Mouse (Mus musculus): Measurements from ENCODE around the gene Slc25a22. TPM values are rescaled to one million over a fixed set of nuclear protein-coding genes. Genes with fewer than 3 reads are reported as not detected.
A peak's percentile ranks its signal among the peaks of the same experiment; 100 is the strongest.

The Slc25a22 gene
- polyA plus RNA-seq, 1 experiment: 66.0 TPM

DNA sequence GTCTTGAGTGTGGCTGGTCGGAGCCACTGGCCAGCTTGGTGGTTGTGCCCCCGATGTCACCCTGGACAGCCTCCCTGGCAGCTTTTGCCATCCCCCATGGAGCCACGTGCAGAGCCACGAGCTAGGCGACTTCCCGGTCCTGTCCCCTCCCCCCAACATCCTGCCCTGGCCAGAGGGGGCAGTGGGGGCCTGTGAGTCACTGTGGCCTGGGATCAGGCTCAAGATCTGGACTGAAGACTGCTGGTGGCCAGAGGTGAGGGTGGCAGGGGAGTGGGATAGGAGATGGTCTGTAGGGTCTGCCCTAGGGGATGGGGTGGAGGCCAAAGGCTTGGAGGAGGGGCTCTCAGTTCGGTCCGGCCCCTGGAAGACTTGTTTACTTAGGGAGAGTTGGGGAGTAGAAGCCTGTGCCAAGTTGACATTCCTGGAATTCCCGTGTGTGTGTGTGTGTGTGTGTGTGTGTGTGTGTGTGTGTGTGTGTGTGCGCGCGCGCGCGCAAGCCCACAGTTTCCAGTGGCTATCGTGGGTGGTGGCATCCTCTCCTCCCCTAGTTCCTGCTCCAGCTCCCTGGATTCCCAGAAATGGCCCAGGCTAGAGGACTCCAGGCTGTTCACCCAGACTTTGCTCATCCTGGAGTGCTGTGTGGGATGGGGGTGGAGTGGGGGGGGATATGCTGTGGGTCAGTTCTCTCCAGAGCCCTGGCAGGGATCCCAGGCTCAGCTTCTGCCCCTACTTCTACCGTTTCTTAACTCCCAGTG lies 38.7 kb upstream of the Slc25a22 start:
- TF ChIP-seq GATA1 (IDR thresholded peaks at IDR 0.05; ENCODE audit: low read length): no peak

DNA sequence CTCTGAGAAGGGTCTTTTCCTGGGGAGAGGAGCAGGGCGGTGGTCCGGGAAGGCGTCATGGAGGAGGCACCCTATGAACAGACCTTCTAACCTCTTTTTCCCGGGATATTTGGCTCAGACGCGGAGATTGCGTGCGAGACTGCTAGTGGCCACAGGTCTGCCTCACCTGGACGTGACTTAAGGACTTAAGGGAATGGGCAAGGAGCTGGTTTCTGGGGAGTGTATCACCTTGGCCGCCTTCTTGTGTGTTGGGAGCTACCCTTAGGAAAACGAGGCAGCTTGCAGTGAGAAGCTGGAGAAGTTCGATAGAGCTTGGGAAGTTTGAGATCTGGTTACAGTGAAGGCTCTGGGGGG lies 38.1 kb upstream of the Slc25a22 start:
- no peak for TF ChIP-seq GATA1 (IDR thresholded peaks at IDR 0.05; ENCODE audit: low read length)

DNA sequence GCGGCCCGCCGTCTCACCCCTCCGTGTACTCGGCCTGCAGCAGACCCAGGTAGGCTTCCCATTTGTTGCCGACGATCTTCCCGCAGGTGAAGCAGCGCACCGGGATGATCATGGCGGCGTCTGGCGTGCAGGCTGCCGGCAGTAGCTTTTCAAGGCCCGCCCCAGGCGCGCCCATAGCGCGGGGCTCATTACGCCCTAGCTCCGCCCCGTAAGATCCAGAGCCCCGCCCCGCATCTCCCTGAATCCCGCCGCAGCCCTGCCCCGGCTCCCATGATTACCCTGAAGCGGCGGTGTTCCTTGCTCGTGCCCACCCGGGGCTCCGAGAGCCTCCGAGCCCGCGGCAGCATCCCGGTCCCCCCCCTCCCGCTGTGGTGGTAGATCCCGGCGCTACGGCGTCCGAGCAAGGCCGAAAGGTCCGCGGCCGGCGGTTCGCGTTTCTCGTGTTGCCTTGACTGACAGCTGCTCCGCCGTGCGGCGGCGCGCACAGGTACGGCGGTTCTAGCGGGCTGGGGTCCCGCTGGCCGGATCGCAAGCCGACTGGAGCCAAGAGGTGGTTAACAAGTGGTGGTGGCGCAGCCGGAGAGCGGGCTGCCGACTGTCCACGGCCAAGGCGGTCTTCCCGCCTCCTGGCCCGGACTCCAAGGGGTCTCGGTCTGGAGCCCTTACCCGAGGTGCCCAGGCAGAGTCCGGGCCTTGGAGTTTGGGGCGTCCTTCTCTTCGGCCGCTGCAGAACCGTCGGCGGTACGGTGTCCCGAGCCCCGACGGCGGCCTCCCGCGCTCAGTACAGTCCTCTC lies 37.5 kb upstream of the Slc25a22 start, which contains the start of the genes Polr2l and Tspan4:
TSS of gene Polr2l (minus strand) at position 122 of the 794 bp plus-strand sequence.
TSS of gene Tspan4 (plus strand) at position 230 of the 794 bp plus-strand sequence.
- TF ChIP-seq GATA1 (IDR thresholded peaks at IDR 0.05; ENCODE audit: low read length): no peak

GRCm38 (mm10) chr7:141474160-141474559 lies 36.5 kb upstream of the Slc25a22 start:
- TF ChIP-seq GATA1 (IDR thresholded peaks at IDR 0.05; ENCODE audit: low read length): no peak

DNA sequence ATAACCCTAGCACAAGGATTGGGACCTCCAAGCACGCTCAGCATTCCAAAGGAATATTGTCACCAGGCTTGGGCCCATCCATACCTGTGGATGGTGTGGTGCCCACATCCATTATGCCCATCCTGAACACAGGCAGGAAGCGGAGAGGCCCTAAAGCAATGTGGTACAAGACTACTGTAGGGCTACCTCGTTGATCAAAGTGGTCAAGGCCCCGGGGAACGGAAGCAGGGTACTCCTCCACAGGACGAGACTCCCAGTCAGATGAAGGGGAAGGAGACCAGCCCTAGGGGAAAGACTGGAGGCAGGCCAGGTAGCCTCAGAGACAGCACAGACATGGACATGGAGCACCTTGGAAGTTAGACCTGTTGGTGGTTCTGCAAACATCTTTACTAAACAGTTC lies 35.1 kb upstream of the Slc25a22 start:
- no peak for TF ChIP-seq GATA1 (IDR thresholded peaks at IDR 0.05; ENCODE audit: low read length)

DNA sequence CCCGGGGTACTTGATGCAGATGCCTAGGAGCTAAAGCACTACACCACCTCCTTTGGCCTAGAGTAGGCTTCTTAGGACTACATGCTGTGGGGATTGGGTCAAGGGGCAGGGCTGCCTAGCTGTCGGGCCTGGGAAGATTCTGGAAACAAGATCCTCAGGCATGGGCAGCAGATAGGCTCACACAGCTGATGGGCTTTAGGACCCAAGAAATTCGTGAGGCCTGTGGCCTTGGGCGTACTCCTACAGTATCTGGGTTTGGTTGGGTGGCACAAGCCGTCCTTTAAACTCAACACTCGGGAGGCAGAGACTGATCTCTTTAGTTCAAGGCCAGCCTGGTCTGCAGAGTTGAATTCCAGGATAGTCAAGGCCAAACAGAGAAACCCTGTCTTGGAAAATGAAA lies 34.5 kb upstream of the Slc25a22 start:
- no peak for TF ChIP-seq GATA1 (IDR thresholded peaks at IDR 0.05; ENCODE audit: low read length)

DNA sequence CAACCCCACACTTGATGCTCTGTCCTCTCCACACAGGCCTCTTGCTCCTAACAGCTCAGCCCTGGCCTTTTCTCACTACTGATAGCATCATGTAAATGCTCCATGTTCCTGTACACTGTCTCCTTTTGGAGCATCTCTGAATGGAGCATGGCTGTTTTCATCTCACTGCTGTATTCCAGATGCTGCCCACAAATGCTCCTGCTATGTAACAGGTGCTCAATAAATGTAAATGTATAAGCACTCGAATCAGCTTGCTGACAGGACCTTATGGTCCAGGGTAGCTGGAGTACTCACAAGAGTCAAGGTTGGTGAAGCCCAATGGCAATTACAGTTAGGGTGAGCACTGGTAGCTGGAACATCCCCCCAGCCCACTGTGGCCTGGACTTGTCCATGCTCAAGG lies 33.5 kb upstream of the Slc25a22 start:
- TF ChIP-seq GATA1 (IDR thresholded peaks at IDR 0.05; ENCODE audit: low read length): no peak

DNA sequence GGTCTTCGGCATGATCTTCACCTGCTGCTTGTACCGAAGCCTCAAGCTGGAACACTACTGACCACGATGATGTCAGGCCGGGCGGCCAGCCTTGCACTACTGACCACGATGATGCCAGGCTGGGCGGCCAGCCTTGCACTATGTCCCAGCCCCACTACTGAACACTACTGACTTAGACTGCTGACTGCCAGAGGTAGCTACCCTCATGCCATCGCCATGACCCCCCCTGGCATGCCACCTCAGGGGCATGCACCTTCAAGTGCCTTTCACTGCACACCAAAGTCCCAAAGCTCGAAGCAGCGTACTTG lies 32.9 kb upstream of the Slc25a22 start:
- TF ChIP-seq GATA1 (IDR thresholded peaks at IDR 0.05; ENCODE audit: low read length): no peak

GRCm38 (mm10) chr7:141469901-141470636 lies 32.4 kb upstream of the Slc25a22 start:
- TF ChIP-seq GATA1 (IDR thresholded peaks at IDR 0.05; ENCODE audit: low read length): no peak

DNA sequence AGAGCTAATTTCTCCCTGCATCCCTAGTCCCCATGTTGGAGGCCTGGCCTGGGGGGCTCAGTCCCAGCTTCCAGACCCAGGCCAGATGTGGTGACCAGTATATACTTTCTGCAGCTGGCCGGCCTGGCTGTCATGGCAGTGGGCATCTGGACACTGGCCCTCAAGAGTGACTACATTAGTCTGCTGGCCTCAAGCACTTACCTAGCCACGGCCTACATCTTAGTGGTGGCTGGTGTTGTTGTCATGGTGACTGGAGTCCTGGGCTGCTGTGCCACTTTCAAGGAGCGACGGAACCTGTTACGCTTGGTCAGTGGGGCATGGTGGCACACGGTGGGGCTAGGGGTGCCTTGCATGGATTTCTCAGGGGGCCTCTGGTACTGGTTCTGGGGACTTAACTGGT lies 31.7 kb upstream of the Slc25a22 start:
- TF ChIP-seq GATA1 (IDR thresholded peaks at IDR 0.05; ENCODE audit: low read length): no peak

DNA sequence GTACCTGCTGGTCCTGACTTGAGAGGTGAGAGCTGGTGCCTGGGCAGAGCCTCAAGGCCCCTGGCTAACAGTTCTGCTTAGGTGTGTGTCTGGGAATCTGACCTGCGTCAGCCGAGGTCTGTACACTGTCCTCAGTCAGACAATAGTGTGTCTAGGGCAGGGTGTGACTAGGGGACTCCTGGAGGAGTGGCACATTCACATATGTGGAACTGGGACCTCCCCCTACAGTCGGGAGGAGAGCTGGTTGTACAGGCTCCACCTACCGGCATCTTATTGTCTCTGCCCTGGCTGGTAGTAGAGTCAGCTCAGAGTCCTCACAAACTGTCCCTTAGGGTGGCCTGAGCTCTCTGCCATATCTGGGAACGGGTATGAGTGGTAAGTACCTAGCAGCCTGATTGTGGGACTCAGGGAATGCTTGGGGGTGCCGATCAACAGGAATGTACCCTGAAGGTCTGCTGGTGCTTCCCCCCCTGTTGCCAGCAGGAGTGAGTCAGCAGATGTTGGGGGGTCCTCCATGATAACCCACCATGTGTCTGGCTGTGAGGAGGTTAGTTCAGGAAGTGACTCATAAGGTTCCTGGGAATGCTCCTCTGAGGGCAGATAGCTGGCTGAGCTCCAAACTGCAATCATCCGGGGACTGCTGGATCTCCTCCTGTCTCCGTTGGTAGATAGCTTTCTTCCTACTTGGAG lies 31.0 kb upstream of the Slc25a22 start:
- TF ChIP-seq GATA1 (IDR thresholded peaks at IDR 0.05; ENCODE audit: low read length): peak; percentile 11

DNA sequence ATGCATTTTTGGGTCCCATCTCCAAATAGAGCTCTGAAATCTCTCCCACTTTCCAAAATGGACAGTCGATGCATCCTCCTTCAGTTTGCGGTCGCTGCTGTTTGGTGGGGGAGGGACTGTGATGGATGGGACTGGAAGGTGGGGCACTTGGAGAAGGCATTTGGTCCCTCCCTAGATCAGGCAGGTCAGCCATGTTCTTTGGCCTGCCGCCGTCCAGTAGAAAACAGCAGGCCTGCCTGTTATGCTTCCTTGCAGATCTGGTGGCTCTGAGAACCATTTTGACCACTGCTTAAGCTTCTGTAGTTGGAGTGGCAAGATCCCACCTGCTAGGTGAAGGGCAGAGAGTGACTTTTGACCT lies 30.5 kb upstream of the Slc25a22 start:
- no peak for TF ChIP-seq GATA1 (IDR thresholded peaks at IDR 0.05; ENCODE audit: low read length)

DNA sequence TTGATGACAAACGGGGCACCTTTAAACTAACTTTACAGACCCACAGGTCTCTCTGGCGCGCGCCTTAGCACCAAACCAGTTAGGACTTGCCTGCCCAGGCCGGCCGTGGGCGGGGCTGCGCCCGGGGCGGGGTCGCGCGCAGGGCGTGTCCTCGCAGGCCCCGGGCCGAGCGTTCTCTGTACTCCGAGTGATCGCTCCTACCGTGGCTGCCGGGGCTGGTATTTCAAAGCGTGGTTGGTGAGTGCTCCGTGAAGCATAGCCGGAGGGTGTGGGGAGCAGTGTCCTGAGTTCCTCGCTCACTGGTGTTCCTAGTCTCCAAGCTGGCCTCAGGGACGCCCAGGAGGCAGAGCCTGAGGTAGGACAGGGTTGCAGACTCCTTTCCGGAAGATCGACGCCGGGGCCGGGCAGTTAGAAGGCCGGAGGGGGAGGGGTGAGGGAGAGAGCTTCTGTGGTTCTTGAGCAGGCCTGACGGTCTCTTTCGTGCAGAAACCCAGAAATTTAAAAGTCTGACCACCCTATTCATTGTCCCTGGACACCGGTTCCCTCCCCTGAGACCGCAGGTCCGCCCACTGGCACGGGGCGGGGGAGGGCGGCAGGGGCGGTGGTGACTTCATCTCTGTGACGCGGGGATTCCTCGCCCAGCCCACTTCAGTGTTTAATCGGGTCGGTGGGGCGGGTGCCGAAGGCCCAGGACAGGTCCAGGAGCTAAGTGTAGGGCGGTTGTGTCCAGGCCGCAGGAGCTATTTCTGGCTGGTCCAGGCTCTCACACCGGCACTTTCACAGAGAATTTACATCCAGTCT lies 29.7 kb upstream of the Slc25a22 start, which contains the start of gene Cd151:
TSS of gene Cd151 (plus strand) at position 163 of the 801 bp plus-strand sequence.
- TF ChIP-seq GATA1 (IDR thresholded peaks at IDR 0.05; ENCODE audit: low read length): no peak

DNA sequence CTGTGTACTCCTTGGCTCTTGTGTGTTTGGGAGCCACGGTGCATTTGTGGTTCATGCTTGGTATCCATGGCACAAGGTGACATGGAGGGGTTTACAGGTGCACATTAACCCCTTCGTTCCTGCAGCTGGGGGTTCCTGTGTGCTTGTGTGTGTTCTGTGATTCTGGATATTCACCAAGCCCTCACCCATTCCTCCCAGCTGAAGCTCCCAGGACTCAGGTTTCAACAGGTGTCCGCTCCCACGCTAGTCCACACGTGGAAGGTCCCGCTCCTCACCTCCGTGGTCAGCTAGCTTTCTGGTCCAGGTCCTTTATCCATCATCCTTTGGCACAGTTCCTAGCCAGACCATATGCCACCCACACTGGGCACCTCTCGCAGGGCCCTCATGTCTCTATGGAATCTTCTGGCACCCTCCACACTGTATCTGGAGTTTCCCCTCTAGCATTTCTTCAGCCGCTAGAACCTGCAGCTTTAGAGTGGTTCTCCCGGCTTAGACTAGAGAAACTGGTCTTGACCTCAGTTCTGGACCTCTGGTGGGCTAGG lies 29.0 kb upstream of the Slc25a22 start:
- TF ChIP-seq GATA1 (IDR thresholded peaks at IDR 0.05; ENCODE audit: low read length): no peak

- TF ChIP-seq GATA1 (IDR thresholded peaks at IDR 0.05; ENCODE audit: low read length): no peak
These were observed 28.3 kb upstream of the Slc25a22 start for GRCm38 (mm10) chr7:141466045-141466394.

Data from G1E-ER4 (cell line).